Mouse (Mus musculus) MEL (cell line): ENCODE results near the gene Dzip1. TPM values are rescaled to one million over a fixed set of nuclear protein-coding genes. Genes with fewer than 3 reads are reported as not detected.
A peak's percentile ranks its signal among the peaks of the same experiment; 100 is the strongest.

Experiments used
- DNase-seq: peaks from one replicate; pipeline ENCODE4 v3.0.0; 2011; ENCODE audit warnings: low read depth, low spot score
- H3K27ac ChIP-seq: 2 replicates; pipeline ENCODE4 v1.5.1; 2012; ENCODE audit warnings: low read depth, mild to moderate bottlenecking, control low read depth, low read length, moderate library complexity; ENCODE audit not compliant: control insufficient read depth
- H3K27me3 ChIP-seq, 2 experiments: fragments of 150-350 bp in 1 of 2; sonication (generic) in 1 of 2; 2 replicates each; pipeline ENCODE4 v1.6.1; 2012; ENCODE audit warnings: low read length in 2 of 2, mild to moderate bottlenecking in 2 of 2, improper control_type of control experiment in 1 of 2, moderate library complexity in 1 of 2; ENCODE audit not compliant: insufficient read depth in 2 of 2, control insufficient read depth in 1 of 2
- H3K36me3 ChIP-seq, 2 experiments: 2 replicates each; pipeline ENCODE4 v1.6.1; 2012 to 2014; ENCODE audit warnings: low read length in 2 of 2, improper control_type of control experiment in 1 of 2, inconsistent platforms in 1 of 2, mild to moderate bottlenecking in 1 of 2; ENCODE audit not compliant: insufficient read depth in 2 of 2, control insufficient read depth in 1 of 2
- H3K4me1 ChIP-seq, 2 experiments: fragments of 150-350 bp in 1 of 2; sonication (generic) in 1 of 2; 2 replicates each; pipeline ENCODE4 v1.6.1; 2012; ENCODE audit warnings: low read length in 2 of 2, improper control_type of control experiment in 1 of 2, mild to moderate bottlenecking in 1 of 2; ENCODE audit not compliant: insufficient read depth in 2 of 2, control insufficient read depth in 1 of 2
- H3K4me3 ChIP-seq, 2 experiments: fragments of 150-350 bp in 1 of 2; sonication (generic) in 1 of 2; 2 replicates each; pipeline ENCODE4 v1.5.1; 2012; ENCODE audit warnings: low read depth in 2 of 2, low read length in 2 of 2, mild to moderate bottlenecking in 2 of 2, moderate library complexity in 2 of 2, control low read depth in 1 of 2, improper control_type of control experiment in 1 of 2; ENCODE audit not compliant: control insufficient read depth in 1 of 2, insufficient read depth in 1 of 2
- H3K79me2 ChIP-seq: 2 replicates; pipeline ENCODE4 v1.6.1; 2012; ENCODE audit warnings: mild to moderate bottlenecking, low read length, moderate library complexity; ENCODE audit not compliant: control insufficient read depth, poor library complexity, insufficient read depth
- H3K9ac ChIP-seq: 2 replicates; pipeline ENCODE4 v1.6.1; 2012; ENCODE audit warnings: low read depth, mild to moderate bottlenecking, control low read depth, low read length, moderate library complexity; ENCODE audit not compliant: control insufficient read depth, poor library complexity, severe bottlenecking
- H3K9me3 ChIP-seq: fragments of 150-350 bp; sonication (generic); replicated peaks from 2 replicates; pipeline ENCODE4 v1.6.1; 2012; ENCODE audit warnings: mild to moderate bottlenecking, low read length, improper control_type of control experiment, moderate library complexity; ENCODE audit not compliant: insufficient read depth
- BHLHE40 ChIP-seq: IDR thresholded peaks from 2 replicates; pipeline ENCODE4 v1.6.1; 2012; ENCODE audit warnings: low read depth, mild to moderate bottlenecking, inconsistent platforms, low read length, improper control_type of control experiment, borderline replicate concordance
- CHD2 ChIP-seq: IDR thresholded peaks from 2 replicates; pipeline ENCODE4 v1.6.1; 2011; ENCODE audit warnings: low read length, improper control_type of control experiment
- ELF1 ChIP-seq: IDR thresholded peaks from 2 replicates; pipeline ENCODE4 v1.6.1; 2014; ENCODE audit warnings: low read depth, mild to moderate bottlenecking, inconsistent platforms, low read length, improper control_type of control experiment, moderate library complexity
- EP300 ChIP-seq, 2 experiments: IDR thresholded peaks; 2 replicates each; pipeline ENCODE4 v1.6.1; 2011; ENCODE audit warnings: improper control_type of control experiment in 2 of 2, low read length in 2 of 2, low read depth in 1 of 2, mild to moderate bottlenecking in 1 of 2
- ETS1 ChIP-seq: IDR thresholded peaks from 2 replicates; pipeline ENCODE4 v1.6.1; 2012; ENCODE audit warnings: low read depth, mild to moderate bottlenecking, inconsistent platforms, low read length, improper control_type of control experiment, moderate library complexity
- GABPA ChIP-seq: IDR thresholded peaks from 2 replicates; pipeline ENCODE4 v1.6.1; 2012; ENCODE audit warnings: low read depth, mild to moderate bottlenecking, inconsistent platforms, low read length, improper control_type of control experiment, moderate library complexity
- JUND ChIP-seq: IDR thresholded peaks from 2 replicates; pipeline ENCODE4 v1.6.1; 2011; ENCODE audit warnings: low read depth, mild to moderate bottlenecking, improper control_type of control experiment, low read length
- KAT2A ChIP-seq: conservative IDR thresholded peaks from 2 replicates; pipeline ENCODE4 v1.6.1; 2012; ENCODE audit warnings: low read depth, low read length, improper control_type of control experiment, inconsistent platforms
- MAFK ChIP-seq: IDR thresholded peaks from 2 replicates; pipeline ENCODE4 v1.6.1; 2011; ENCODE audit warnings: low read depth, mild to moderate bottlenecking, low read length, improper control_type of control experiment, borderline replicate concordance
- MAZ ChIP-seq: IDR thresholded peaks from 2 replicates; pipeline ENCODE4 v1.6.1; 2012; ENCODE audit warnings: low read depth, mild to moderate bottlenecking, inconsistent platforms, low read length, improper control_type of control experiment
- NRF1 ChIP-seq: IDR thresholded peaks from 2 replicates; pipeline ENCODE4 v1.6.1; 2014; ENCODE audit warnings: low read depth, mild to moderate bottlenecking, inconsistent platforms, low read length, improper control_type of control experiment, moderate library complexity; ENCODE audit not compliant: poor library complexity, insufficient read depth, severe bottlenecking
- POLR2A ChIP-seq, 2 experiments: IDR thresholded peaks; 2 replicates each; pipeline ENCODE4 v1.6.1; 2011 to 2012; ENCODE audit warnings: low read length in 2 of 2, mild to moderate bottlenecking in 2 of 2, control low read depth in 1 of 2, improper control_type of control experiment in 1 of 2, low read depth in 1 of 2, moderate library complexity in 1 of 2; ENCODE audit not compliant: control insufficient read depth in 1 of 2, insufficient read depth in 1 of 2, poor library complexity in 1 of 2
- RAD21 ChIP-seq: IDR thresholded peaks from 2 replicates; pipeline ENCODE4 v1.6.1; 2011; ENCODE audit warnings: mild to moderate bottlenecking, low read depth, low read length, improper control_type of control experiment
- RCOR1 ChIP-seq: IDR thresholded peaks from 2 replicates; pipeline ENCODE4 v1.6.1; 2012; ENCODE audit warnings: low read depth, mild to moderate bottlenecking, inconsistent platforms, low read length, improper control_type of control experiment
- SMC3 ChIP-seq: IDR thresholded peaks from 2 replicates; pipeline ENCODE4 v1.6.1; 2011; ENCODE audit warnings: low read depth, low read length, improper control_type of control experiment
- TAL1 ChIP-seq: IDR thresholded peaks from 2 replicates; pipeline ENCODE4 v1.6.1; 2012; ENCODE audit warnings: mild to moderate bottlenecking, inconsistent platforms, low read length, moderate library complexity, mixed read lengths
- USF2 ChIP-seq, 2 experiments: IDR thresholded peaks; 2 replicates each; pipeline ENCODE4 v1.6.1; 2011 to 2012; ENCODE audit warnings: improper control_type of control experiment in 2 of 2, low read length in 2 of 2, borderline replicate concordance in 1 of 2, inconsistent platforms in 1 of 2, low read depth in 1 of 2, mild to moderate bottlenecking in 1 of 2; ENCODE audit not compliant: insufficient read depth in 1 of 2
- ZC3H11A ChIP-seq: IDR thresholded peaks from 2 replicates; pipeline ENCODE4 v1.6.1; 2012; ENCODE audit warnings: low read depth, mild to moderate bottlenecking, inconsistent platforms, low read length, improper control_type of control experiment
- ZMIZ1 ChIP-seq: IDR thresholded peaks from 2 replicates; pipeline ENCODE4 v1.6.1; 2012; ENCODE audit warnings: low read depth, mild to moderate bottlenecking, inconsistent platforms, low read length, improper control_type of control experiment, moderate library complexity
- ZNF384 ChIP-seq: IDR thresholded peaks from 2 replicates; pipeline ENCODE4 v1.6.1; 2012; ENCODE audit warnings: low read depth, mild to moderate bottlenecking, inconsistent platforms, low read length, improper control_type of control experiment
- polyA plus RNA-seq, 2 experiments: library from polyadenylated mRNA; stranded (reverse) in 1 of 2; unstranded in 1 of 2; fragments of >175 nt in 1 of 2; fragments of >200 nt in 1 of 2; gene quantifications; 2 replicates each; pipeline versions ENCODE4 v1.2.1 to v1.2.4; 2012; ENCODE audit warnings: low replicate concordance in 2 of 2, low read depth in 1 of 2; ENCODE audit not compliant: insufficient read length in 2 of 2, insufficient read depth in 1 of 2, missing spikeins in 1 of 2
- total RNA-seq: library from RNA; depleted of rRNA; stranded (reverse); fragments of 300-350 nt; gene quantifications from 2 replicates; pipeline ENCODE4 v1.2.3, GENCODE M21; 2012

The Dzip1 gene
- total and polyA plus RNA-seq, 3 experiments, result 0.35 to 1.8 TPM; not detected in 1

DNA sequence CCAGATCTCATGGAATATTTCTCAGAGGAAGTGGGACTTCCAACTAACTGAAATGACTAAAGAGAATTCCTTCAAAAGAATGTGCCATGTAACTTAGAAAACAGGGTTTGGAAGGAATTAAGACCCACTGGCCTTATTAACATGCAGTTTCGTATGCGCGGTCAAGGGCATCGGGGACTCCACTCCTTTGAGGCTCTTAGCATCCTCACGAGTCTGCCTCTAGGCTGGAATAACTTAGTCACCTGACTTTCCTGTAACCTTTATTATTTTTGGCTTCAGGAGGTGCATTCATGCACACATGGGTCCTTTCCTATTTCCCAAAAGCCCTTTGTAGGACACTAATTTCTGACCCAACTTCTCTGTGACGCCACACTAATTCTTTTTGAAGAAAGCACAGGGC, 92.0 kb downstream of the Dzip1 start:
- no peak for TF ChIP-seq MAZ
- no peak for TF ChIP-seq BHLHE40
- no peaks in the 10 kb centered on the region for H3K27me3 ChIP-seq
- H3K36me3 ChIP-seq, result peaks cover 0 to 5% of the 10 kb centered on the region in 2 experiments; a peak in 1 of 4 replicates
- H3K4me3 ChIP-seq, result no peak overlapping the region
- H3K9me3 ChIP-seq, result no peaks in the 10 kb centered on the region
- no peak overlapping the region for H3K27ac ChIP-seq
- H3K9ac ChIP-seq, result no peak overlapping the region
- peaks cover 2% of the 10 kb centered on the region in 2 experiments for H3K4me1 ChIP-seq
- DNase-seq, result no peak
- H3K79me2 ChIP-seq, result no peaks in the 10 kb centered on the region; the same call in 1 of the 2 replicates

GRCm38 (mm10) chr14:118831597-118831996, 93.7 kb downstream of the Dzip1 start:
- DNase-seq, result peak; percentile 11
- no peaks in the 10 kb centered on the region; the same call in 1 of the 2 replicates for H3K79me2 ChIP-seq
- H3K27me3 ChIP-seq, result no peaks in the 10 kb centered on the region
- no peak overlapping the region for H3K4me3 ChIP-seq
- TF ChIP-seq CHD2, result no peak
- no peak for TF ChIP-seq USF2 (IDR thresholded peaks at IDR 0.05; ENCODE audit: borderline replicate concordance in 1 of 2, insufficient read depth in 1 of 2, low read depth in 1 of 2, low read length in 2 of 2)
- TF ChIP-seq ZNF384, result peak; percentile 83
- TF ChIP-seq BHLHE40, result no peak
- TF ChIP-seq MAFK, result no peak
- TF ChIP-seq TAL1, result no peak
- no peak overlapping the region for H3K9ac ChIP-seq
- H3K27ac ChIP-seq, result no peak overlapping the region
- peaks cover 2% of the 10 kb centered on the region in 2 experiments; a peak in 3 of 4 replicates for H3K4me1 ChIP-seq
- no peaks in the 10 kb centered on the region for H3K9me3 ChIP-seq
- H3K36me3 ChIP-seq, result peaks cover 0 to 2% of the 10 kb centered on the region in 2 experiments; a peak in 1 of 4 replicates

DNA sequence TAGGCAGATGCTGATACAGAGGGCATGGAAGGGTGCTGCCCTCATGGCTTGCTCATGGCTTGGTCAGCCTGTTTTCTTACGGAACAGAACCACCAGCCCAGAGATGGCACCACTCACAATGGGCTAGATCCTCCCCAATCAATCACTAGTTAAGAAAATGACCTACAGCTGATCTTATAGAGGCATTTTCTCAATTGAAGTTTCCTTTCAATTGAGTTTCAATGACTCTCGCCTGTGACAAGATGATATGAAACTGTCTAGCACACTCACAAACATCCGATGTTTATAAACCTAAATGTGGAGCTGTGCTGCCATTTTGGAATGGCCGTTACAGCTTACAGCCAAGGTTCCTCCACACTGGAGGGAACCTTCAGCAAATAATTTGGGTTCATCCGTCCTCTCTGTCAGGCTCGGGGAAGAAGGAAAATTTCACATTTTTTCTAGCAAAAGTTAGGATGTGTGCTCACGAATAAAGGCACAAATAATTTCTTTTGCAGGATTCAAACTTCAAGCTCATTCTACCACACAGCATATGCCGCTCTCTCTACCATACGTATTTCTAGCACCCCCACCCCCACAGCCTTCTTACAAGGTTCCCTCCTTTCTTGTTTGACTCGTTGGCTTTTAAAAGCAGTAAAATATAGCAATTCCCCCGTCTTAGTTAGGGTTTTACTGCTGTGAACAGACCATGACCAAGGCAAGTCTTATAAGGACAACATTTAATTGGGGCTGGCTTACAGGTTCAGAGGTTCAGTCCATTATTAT, 95.7 kb downstream of the Dzip1 start:
- DNase-seq, result peak; percentile 57
- Histone ChIP-seq H3K79me2 (no peaks in the 10 kb centered on the region; the same call in 1 of the 2 replicates), H3K4me1 (peaks cover 2% of the 10 kb centered on the region in 2 experiments; a peak in 2 of 4 replicates), H3K27me3 (no peaks in the 10 kb centered on the region), H3K36me3 (peaks cover 0 to 2% of the 10 kb centered on the region in 2 experiments; a peak in 1 of 4 replicates), H3K4me3 (peak overlapping the region; percentile 47 to 91), H3K9ac (peak overlapping the region; percentile 52), H3K9me3 (no peaks in the 10 kb centered on the region), H3K27ac (peak overlapping the region; percentile 82)
- TF ChIP-seq POLR2A (IDR thresholded peaks at IDR 0.05; ENCODE audit: control insufficient read depth in 1 of 2, insufficient read depth in 1 of 2, low read depth in 1 of 2, low read length in 2 of 2, poor library complexity in 1 of 2) (no peak), KAT2A (no peak), NRF1 (no peak), ZMIZ1 (no peak), RCOR1 (no peak), RAD21 (no peak), JUND (no peak), EP300 (IDR thresholded peaks at IDR 0.05; ENCODE audit: low read depth in 1 of 2, low read length in 2 of 2) (no peak), USF2 (IDR thresholded peaks at IDR 0.05; ENCODE audit: borderline replicate concordance in 1 of 2, insufficient read depth in 1 of 2, low read depth in 1 of 2, low read length in 2 of 2) (no peak), ETS1 (no peak), ZC3H11A (no peak), GABPA (no peak), SMC3 (no peak), ELF1 (no peak)
